Mouse (Mus musculus): ENCODE measurements around the gene Ciita.

DNA sequence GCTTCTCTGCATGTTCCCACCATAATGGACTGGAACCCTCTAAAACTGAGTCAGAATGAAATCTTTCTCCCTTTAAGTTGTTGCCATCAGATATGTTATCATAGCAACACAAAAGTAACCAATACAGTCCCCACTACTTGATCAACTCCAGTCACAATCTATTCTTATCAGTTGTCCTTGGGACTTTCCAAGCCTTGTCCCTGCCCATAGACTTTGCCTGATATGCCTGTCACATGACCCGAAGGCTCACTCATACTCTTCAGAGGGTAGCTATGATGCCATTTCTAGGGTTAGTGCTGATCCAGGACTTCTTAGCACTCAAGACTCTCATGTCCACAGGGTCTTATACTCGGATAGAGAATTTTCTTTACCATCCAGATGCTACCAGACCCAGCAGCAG, 19.7 kb upstream of the Ciita start:
- TF ChIP-seq CTCF (IDR thresholded peaks at IDR 0.05; ENCODE audit: low read depth, low read length) (no peak), POLR2A (IDR thresholded peaks at IDR 0.05; ENCODE audit: insufficient read depth, low read length) (no peak), EP300 (IDR thresholded peaks at IDR 0.05; ENCODE audit: insufficient read depth, low read depth, low read length) (no peak)

All from ES-Bruce4 (cell line).